Mouse (Mus musculus) spleen, postnatal 10 days (tissue): ENCODE data around the gene Dusp19.

ENCODE experiments used
- DNase-seq, 2 experiments: peaks; one replicate each; pipeline ENCODE4 v3.0.0; 2021 to 2022; ENCODE audit warnings: low spot score in 2 of 2

Dusp19 gene

GRCm38 (mm10) chr2:80638364-80639241 is 21.8 kb downstream of the Dusp19 start:
- DNase-seq = peak; percentile 91

GRCm38 (mm10) chr2:80639398-80639797 is 22.6 kb downstream of the Dusp19 start:
- peak in 1 of 2 experiments; percentile 23 for DNase-seq

GRCm38 (mm10) chr2:80639864-80640263 is 23.0 kb downstream of the Dusp19 start:
- DNase-seq = no peak

- DNase-seq = no peak
These were observed 44.6 kb downstream of the Dusp19 start for GRCm38 (mm10) chr2:80661414-80661813.

GRCm38 (mm10) chr2:80662682-80663081 is 45.8 kb downstream of the Dusp19 start:
- no peak for DNase-seq

- DNase-seq = no peak
These were observed 50.6 kb downstream of the Dusp19 start for GRCm38 (mm10) chr2:80667396-80667964.

- DNase-seq = no peak
These were observed 53.2 kb downstream of the Dusp19 start for GRCm38 (mm10) chr2:80669868-80670666.

GRCm38 (mm10) chr2:80678803-80679202 is 62.0 kb downstream of the Dusp19 start:
- DNase-seq = no peak
